Mouse (Mus musculus) spleen, adult 2 months (tissue): ENCODE measurements around the gene Lss.

ENCODE experiments used
- CTCF ChIP-seq: fragments of 200-500 bp; IDR thresholded peaks from 2 replicates; pipeline ENCODE4 v1.5.1; 2011; ENCODE audit warnings: mild to moderate bottlenecking, inconsistent platforms; ENCODE audit not compliant: insufficient read depth, insufficient read length, insufficient replicate concordance; ENCODE audit errors: extremely low read depth
- POLR2A ChIP-seq: fragments of 200-500 bp; IDR thresholded peaks from 2 replicates; pipeline ENCODE4 v1.6.1; 2011; ENCODE audit warnings: low read depth, low read length, inconsistent platforms

- no peak for TF ChIP-seq POLR2A
- no peak for TF ChIP-seq CTCF
Measured at GRCm38 (mm10) chr10:76495501-76495900, 35.9 kb upstream of the Lss start.
